Mouse (Mus musculus) liver, embryonic 14.5 days (tissue): ENCODE data around the gene Cyp3a13. TPM values are rescaled to one million over a fixed set of nuclear protein-coding genes. Genes with fewer than 3 reads are reported as not detected.

Experiments
- ATAC-seq: fragments of 200-750 bp; cut with Nextera tagmentation; 2 replicates; pipeline ENCODE4 v1.8.0; 2017; ENCODE audit warnings: moderate number of reproducible peaks, mild to moderate bottlenecking, moderate library complexity; ENCODE audit not compliant: insufficient read depth
- DNase-seq, 3 experiments: peaks; one replicate each; pipeline ENCODE4 v3.0.0-alpha.2; 2012 to 2013; ENCODE audit warnings: low read depth in 3 of 3, low spot score in 3 of 3
- H3K27ac ChIP-seq: fragments of 300-500 bp; sonication (generic); 2 replicates; pipeline ENCODE4 v1.5.1; 2014; ENCODE audit warnings: moderate library complexity, mild to moderate bottlenecking, control low read depth, inconsistent platforms
- H3K27me3 ChIP-seq: fragments of 300-500 bp; sonication (generic); 2 replicates; pipeline ENCODE4 v1.6.1; 2014; ENCODE audit warnings: mild to moderate bottlenecking, low read length, moderate library complexity; ENCODE audit not compliant: control insufficient read depth, insufficient read depth
- H3K36me3 ChIP-seq: fragments of 300-500 bp; sonication (generic); replicated peaks from 2 replicates; pipeline ENCODE4 v1.6.1; 2014; ENCODE audit warnings: low read depth; ENCODE audit not compliant: control insufficient read depth, insufficient read depth
- H3K4me1 ChIP-seq, 2 experiments: fragments of 200-500 bp in 1 of 2; fragments of 300-500 bp in 1 of 2; sonication (generic) in 1 of 2; replicated peaks; 2 replicates each; pipeline ENCODE4 v1.6.1; 2012 to 2014; ENCODE audit warnings: antibody characterized with exemption in 1 of 2, inconsistent platforms in 1 of 2, low read length in 1 of 2; ENCODE audit not compliant: control insufficient read depth in 2 of 2, insufficient read depth in 2 of 2
- H3K4me2 ChIP-seq: fragments of 300-500 bp; sonication (generic); 2 replicates; pipeline ENCODE4 v1.6.1; 2014; ENCODE audit warnings: low read depth, mild to moderate bottlenecking, control low read depth, moderate library complexity
- H3K4me3 ChIP-seq, 2 experiments: fragments of 200-500 bp in 1 of 2; fragments of 300-500 bp in 1 of 2; sonication (generic) in 1 of 2; 2 replicates each; pipeline ENCODE4 v1.5.1; 2012 to 2014; ENCODE audit warnings: low read depth in 2 of 2, low read length in 2 of 2, mild to moderate bottlenecking in 2 of 2, control low read depth in 1 of 2, inconsistent platforms in 1 of 2, moderate library complexity in 1 of 2; ENCODE audit not compliant: insufficient read depth in 1 of 2
- H3K9ac ChIP-seq: fragments of 300-500 bp; sonication (generic); replicated peaks from 2 replicates; pipeline ENCODE4 v1.6.1; 2014; ENCODE audit warnings: mild to moderate bottlenecking, control low read depth, moderate library complexity
- H3K9me3 ChIP-seq: fragments of 300-500 bp; sonication (generic); 2 replicates; pipeline ENCODE4 v1.6.1; 2016; ENCODE audit warnings: low read length, mixed read lengths; ENCODE audit not compliant: control insufficient read depth
- CTCF ChIP-seq: IDR thresholded peaks from 2 replicates; pipeline ENCODE4 v1.5.1; 2016; ENCODE audit warnings: antibody characterized with exemption, low read depth, control low read depth
- EP300 ChIP-seq: IDR thresholded peaks from 2 replicates; pipeline ENCODE4 v1.6.1; 2016; ENCODE audit warnings: antibody characterized with exemption, low read depth
- WGBS: fragments of 180-500 bp; shearing (Covaris S2); extraction: QIAGEN DNeasy Blood & Tissue Kit; methylation state at CpG from one replicate; pipeline ENCODE4 v1.1.7; 2014; ENCODE audit not compliant: insufficient replicate concordance; 5-methylcytosine and 5-hydroxymethylcytosine counted together
- polyA plus RNA-seq, 2 experiments: library from polyadenylated mRNA; depleted of rRNA in 1 of 2; stranded (reverse) in 1 of 2; unstranded in 1 of 2; fragments of >200 nt; fragmentation: Nextera tagmentation in 1 of 2; extraction: Ambion mirVana in 1 of 2; gene quantifications; 2 replicates each; pipeline versions ENCODE4 v1.2.1 to v1.2.3; 2012 to 2014

The Cyp3a13 gene
- polyA plus RNA-seq, 2 experiments = 0.87 to 3.4 TPM

GRCm38 (mm10) chr5:137897812-137898211, 23.6 kb downstream of the Cyp3a13 start:
- ATAC-seq = no peak
- Histone ChIP-seq H3K9ac (no peak overlapping the region), H3K27ac (no peak overlapping the region), H3K4me3 (no peak overlapping the region), H3K27me3 (no peaks in the 10 kb centered on the region), H3K4me2 (no peak overlapping the region), H3K4me1 (no peaks in the 10 kb centered on the region), H3K9me3 (no peaks in the 10 kb centered on the region), H3K36me3 (no peaks in the 10 kb centered on the region)
- WGBS = 32% methylated on average over 1 of the region's 1 CpGs
- DNase-seq = no peak
- TF ChIP-seq EP300 = no peak
- TF ChIP-seq CTCF = no peak

- H3K4me1 ChIP-seq = no peaks in the 10 kb centered on the region
- no peaks in the 10 kb centered on the region for H3K9me3 ChIP-seq
- no peak overlapping the region for H3K4me3 ChIP-seq
- no peak overlapping the region for H3K27ac ChIP-seq
- H3K27me3 ChIP-seq = no peaks in the 10 kb centered on the region
- H3K4me2 ChIP-seq = no peak overlapping the region
- no peak for TF ChIP-seq EP300
- peak; percentile 55 for TF ChIP-seq CTCF
- no peak overlapping the region for H3K9ac ChIP-seq
- ATAC-seq (no peak), DNase-seq (no peak)
- WGBS = 35% methylated on average over 1 of the region's 1 CpGs
- no peaks in the 10 kb centered on the region for H3K36me3 ChIP-seq
Observed at GRCm38 (mm10) chr5:137892954-137893353, 28.5 kb downstream of the Cyp3a13 start.

GRCm38 (mm10) chr5:137887666-137888065, 33.8 kb downstream of the Cyp3a13 start:
- Histone ChIP-seq H3K4me2 (no peak overlapping the region), H3K27ac (no peak overlapping the region), H3K9me3 (no peaks in the 10 kb centered on the region), H3K9ac (no peak overlapping the region), H3K4me3 (no peak overlapping the region), H3K27me3 (no peaks in the 10 kb centered on the region), H3K36me3 (no peaks in the 10 kb centered on the region), H3K4me1 (no peaks in the 10 kb centered on the region)
- ATAC-seq (no peak), DNase-seq (no peak)
- TF ChIP-seq CTCF (no peak), EP300 (no peak)
- WGBS = 93% methylated on average over 1 of the region's 1 CpGs

GRCm38 (mm10) chr5:137885894-137886293, 35.5 kb downstream of the Cyp3a13 start:
- DNase-seq = peak; percentile 4 to 33 (median 12)
- WGBS = 0% methylated on average over 2 of the region's 2 CpGs
- Histone ChIP-seq H3K36me3 (no peaks in the 10 kb centered on the region), H3K9me3 (no peaks in the 10 kb centered on the region), H3K9ac (no peak overlapping the region), H3K4me3 (no peak overlapping the region), H3K4me1 (no peaks in the 10 kb centered on the region), H3K4me2 (no peak overlapping the region), H3K27ac (no peak overlapping the region), H3K27me3 (no peaks in the 10 kb centered on the region)
- no peak for TF ChIP-seq EP300
- TF ChIP-seq CTCF = peak; percentile 59
- ATAC-seq = no peak

GRCm38 (mm10) chr5:137883345-137883744, 38.1 kb downstream of the Cyp3a13 start:
- no peaks in the 10 kb centered on the region for H3K9me3 ChIP-seq
- no peak for DNase-seq
- H3K27me3 ChIP-seq = no peaks in the 10 kb centered on the region
- H3K9ac ChIP-seq = no peak overlapping the region
- no peak for ATAC-seq
- H3K4me2 ChIP-seq = no peak overlapping the region
- H3K27ac ChIP-seq = no peak overlapping the region
- H3K4me1 ChIP-seq = no peaks in the 10 kb centered on the region
- no peak overlapping the region for H3K4me3 ChIP-seq
- H3K36me3 ChIP-seq = no peaks in the 10 kb centered on the region
- 40% methylated on average over 3 of the region's 3 CpGs for WGBS
- TF ChIP-seq CTCF (no peak), EP300 (no peak)

GRCm38 (mm10) chr5:137882922-137883321, 38.5 kb downstream of the Cyp3a13 start:
- Histone ChIP-seq H3K9ac (no peak overlapping the region), H3K27ac (no peak overlapping the region), H3K27me3 (no peaks in the 10 kb centered on the region), H3K9me3 (no peaks in the 10 kb centered on the region), H3K4me3 (no peak overlapping the region), H3K4me1 (no peaks in the 10 kb centered on the region), H3K36me3 (no peaks in the 10 kb centered on the region), H3K4me2 (no peak overlapping the region)
- TF ChIP-seq CTCF = no peak
- TF ChIP-seq EP300 = no peak
- 14% methylated on average over 4 of the region's 4 CpGs for WGBS
- ATAC-seq (no peak), DNase-seq (no peak)
